Comparison of ENCODE assay signal across 7 mouse cellular contexts in genomic region chr5:127405391-127406000, GRCm38 (mm10).
A peak's percentile ranks its signal among the peaks of the same experiment; 100 is the strongest.
DNase-seq lines count a peak whose midpoint lies in the region.

No protein-coding gene starts in this region.

- H3K27me3 ChIP-seq in forebrain, embryonic 10.5 days (ENCODE audit: poor library complexity, severe bottlenecking) = no peaks in the 10 kb centered on the region

- DNase-seq in adrenal gland, adult (ENCODE audit: inconsistent age in 2 of 2, low spot score in 1 of 2) = peak; percentile 69 to 92
- DNase-seq in adrenal gland, postnatal 25 days = peak; percentile 91
- no peak for DNase-seq in forebrain, embryonic 10.5 days (ENCODE audit: extremely low spot score, low spot score)
- peak; percentile 93 for DNase-seq in heart, postnatal 4 days
- DNase-seq in left cerebral cortex, postnatal 4 days = peak; percentile 97
- DNase-seq in neural tube, embryonic 10.5 days (ENCODE audit: extremely low spot score, low spot score) = peak; percentile 36
- DNase-seq in thymus, postnatal 0 days (ENCODE audit: low spot score) = no peak

- intact Hi-C loops in left cerebral cortex, postnatal 4 days (cut with DNase I) = no loop called here

- H3K4me3 ChIP-seq in forebrain, embryonic 10.5 days = no peak overlapping the region

- peak overlapping the region; percentile 77 for H3K27ac ChIP-seq in forebrain, embryonic 10.5 days

- H3K36me3 ChIP-seq in forebrain, embryonic 10.5 days (replicated peaks) = peaks cover 11% of the 10 kb centered on the region

- peaks cover 10% of the 10 kb centered on the region for H3K9me3 ChIP-seq in forebrain, embryonic 10.5 days

- H3K4me1 ChIP-seq in forebrain, embryonic 10.5 days = peaks cover 40% of the 10 kb centered on the region

- WGBS in forebrain, embryonic 10.5 days = 74% methylated on average over 18 of the region's 18 CpGs

Comparison
In these comparisons a context has a peak if more than half of its experiments do, and no peak if none do; other contexts are left out.
1. DNase-seq: peak in adrenal gland, adult (2 of 2), adrenal gland, postnatal 25 days (single experiment), heart, postnatal 4 days (single experiment), left cerebral cortex, postnatal 4 days (single experiment) and neural tube, embryonic 10.5 days (single experiment); none in forebrain, embryonic 10.5 days (single experiment) and thymus, postnatal 0 days (single experiment).